Mouse (Mus musculus) liver, adult 2 months (tissue): ENCODE data around the gene Habp2.

Experiments
- CTCF ChIP-seq: fragments of 200-500 bp; IDR thresholded peaks from 2 replicates; pipeline ENCODE4 v1.5.1; 2011; ENCODE audit warnings: low read depth, low read length, control low read depth
- POLR2A ChIP-seq: fragments of 200-500 bp; IDR thresholded peaks from 2 replicates; pipeline ENCODE4 v1.6.1; 2011; ENCODE audit warnings: low read length, control low read depth; ENCODE audit not compliant: insufficient read depth; ENCODE audit errors: extremely low read depth

GRCm38 (mm10) chr19:56342006-56342405, 55.1 kb downstream of the Habp2 start:
- TF ChIP-seq CTCF, result no peak
- no peak for TF ChIP-seq POLR2A
